Mouse (Mus musculus) midbrain, embryonic 13.5 days (tissue): ENCODE results near the gene Lipa. TPM values are rescaled to one million over a fixed set of nuclear protein-coding genes. Genes with fewer than 3 reads are reported as not detected.

Experiments used
- ATAC-seq: fragments of 200-750 bp; cut with Nextera tagmentation; 2 replicates; pipeline ENCODE4 v1.8.0; 2017; ENCODE audit warnings: mild to moderate bottlenecking, moderate TSS enrichment, moderate library complexity
- H3K27ac ChIP-seq: fragments of 300-500 bp; sonication (generic); 2 replicates; pipeline ENCODE4 v1.5.1; 2015; ENCODE audit warnings: inconsistent platforms, mild to moderate bottlenecking, moderate library complexity
- H3K27me3 ChIP-seq: fragments of 300-500 bp; sonication (generic); 2 replicates; pipeline ENCODE4 v1.6.1; 2015; ENCODE audit warnings: mild to moderate bottlenecking, inconsistent platforms
- H3K36me3 ChIP-seq: fragments of 300-500 bp; sonication (generic); 2 replicates; pipeline ENCODE4 v1.6.1; 2015; ENCODE audit warnings: mild to moderate bottlenecking, inconsistent platforms
- H3K4me1 ChIP-seq: fragments of 300-500 bp; sonication (generic); replicated peaks from 2 replicates; pipeline ENCODE4 v1.6.1; 2015; ENCODE audit warnings: inconsistent platforms
- H3K4me2 ChIP-seq: fragments of 300-500 bp; sonication (generic); replicated peaks from 2 replicates; pipeline ENCODE4 v1.6.1; 2015; ENCODE audit warnings: moderate library complexity, mild to moderate bottlenecking, inconsistent platforms
- H3K4me3 ChIP-seq: fragments of 300-500 bp; sonication (generic); replicated peaks from 2 replicates; pipeline ENCODE4 v1.5.1; 2015; ENCODE audit warnings: mild to moderate bottlenecking, inconsistent platforms
- H3K9ac ChIP-seq: fragments of 300-500 bp; sonication (generic); replicated peaks from 2 replicates; pipeline ENCODE4 v1.6.1; 2015; ENCODE audit warnings: mild to moderate bottlenecking, inconsistent platforms
- H3K9me3 ChIP-seq: fragments of 300-500 bp; sonication (generic); 2 replicates; pipeline ENCODE4 v1.6.1; 2016; ENCODE audit warnings: mild to moderate bottlenecking, inconsistent platforms
- WGBS: fragments of 180-500 bp; shearing (Covaris S2); methylation state at CpG from one replicate; pipeline ENCODE4 v1.1.7; 2015; 5-methylcytosine and 5-hydroxymethylcytosine counted together
- polyA plus RNA-seq: library from polyadenylated mRNA; unstranded; fragments of >200 nt; fragmentation: Nextera tagmentation; extraction: Ambion mirVana; gene quantifications from 2 replicates; pipeline ENCODE4 v1.2.1, GENCODE M21; 2015

The Lipa gene
- polyA plus RNA-seq, 1 experiment from 2014 or later: 21.2 TPM

DNA sequence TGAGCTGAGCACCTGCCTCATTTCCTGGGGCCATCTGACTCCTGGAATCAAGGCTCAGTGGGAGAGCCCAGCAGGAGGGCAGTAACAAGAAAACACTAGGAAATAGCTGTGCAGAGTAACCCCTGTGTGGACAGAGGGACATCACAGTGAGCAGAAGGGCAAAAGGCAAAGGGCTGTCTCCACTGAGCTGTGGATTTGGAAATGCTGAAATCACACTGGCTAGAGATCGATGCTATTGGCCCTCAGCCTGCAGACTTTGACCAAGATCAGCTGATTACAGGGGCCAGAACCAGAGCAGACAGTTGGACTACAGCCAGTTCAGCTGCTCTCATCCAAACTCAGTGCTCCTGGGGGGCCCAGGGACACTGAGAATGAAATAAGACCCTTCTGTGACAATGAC is 30.9 kb downstream of the Lipa start:
- WGBS: 92% methylated on average over 1 of the region's 1 CpGs
- Histone ChIP-seq H3K27me3 (no peaks in the 10 kb centered on the region), H3K9me3 (no peaks in the 10 kb centered on the region), H3K4me3 (no peak overlapping the region), H3K9ac (no peak overlapping the region), H3K4me1 (no peaks in the 10 kb centered on the region), H3K4me2 (no peak overlapping the region), H3K27ac (no peak overlapping the region), H3K36me3 (peaks cover 12% of the 10 kb centered on the region)
- no peak for ATAC-seq

DNA sequence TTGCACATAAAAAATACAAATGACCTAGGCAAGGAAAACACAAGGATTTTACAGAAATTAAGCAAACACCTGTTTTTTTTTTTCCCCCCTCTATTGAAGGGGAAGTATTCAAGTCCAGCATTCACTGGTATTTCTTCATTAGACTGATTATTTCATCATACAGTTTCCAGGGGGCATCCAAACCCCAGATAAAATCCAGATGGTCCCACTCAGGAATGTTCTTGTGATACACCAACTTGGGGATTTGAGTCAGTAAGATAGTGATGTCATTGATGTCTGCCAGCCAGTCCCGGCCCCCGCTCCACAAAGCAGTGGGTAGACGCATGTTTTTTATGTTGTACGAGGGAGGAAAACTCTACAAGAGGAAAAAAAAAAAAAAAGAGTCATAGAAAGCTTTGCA is 33.4 kb downstream of the Lipa start:
- Histone ChIP-seq H3K4me3 (no peak overlapping the region), H3K27me3 (no peaks in the 10 kb centered on the region), H3K27ac (no peak overlapping the region), H3K9ac (no peak overlapping the region), H3K36me3 (peaks cover 8% of the 10 kb centered on the region), H3K9me3 (no peaks in the 10 kb centered on the region), H3K4me2 (no peak overlapping the region), H3K4me1 (no peaks in the 10 kb centered on the region)
- WGBS: 93% methylated on average over 4 of the region's 4 CpGs
- no peak for ATAC-seq

- no peak for ATAC-seq
- H3K9ac ChIP-seq: no peak overlapping the region
- H3K27ac ChIP-seq: no peak overlapping the region
- H3K9me3 ChIP-seq: no peaks in the 10 kb centered on the region
- no peaks in the 10 kb centered on the region for H3K27me3 ChIP-seq
- WGBS: 17% methylated on average over 4 of the region's 4 CpGs
- H3K4me1 ChIP-seq: no peaks in the 10 kb centered on the region
- H3K4me2 ChIP-seq: no peak overlapping the region
- no peaks in the 10 kb centered on the region for H3K36me3 ChIP-seq
- H3K4me3 ChIP-seq: no peak overlapping the region
Observed at GRCm38 (mm10) chr19:34483547-34483946, 43.7 kb downstream of the Lipa start.

DNA sequence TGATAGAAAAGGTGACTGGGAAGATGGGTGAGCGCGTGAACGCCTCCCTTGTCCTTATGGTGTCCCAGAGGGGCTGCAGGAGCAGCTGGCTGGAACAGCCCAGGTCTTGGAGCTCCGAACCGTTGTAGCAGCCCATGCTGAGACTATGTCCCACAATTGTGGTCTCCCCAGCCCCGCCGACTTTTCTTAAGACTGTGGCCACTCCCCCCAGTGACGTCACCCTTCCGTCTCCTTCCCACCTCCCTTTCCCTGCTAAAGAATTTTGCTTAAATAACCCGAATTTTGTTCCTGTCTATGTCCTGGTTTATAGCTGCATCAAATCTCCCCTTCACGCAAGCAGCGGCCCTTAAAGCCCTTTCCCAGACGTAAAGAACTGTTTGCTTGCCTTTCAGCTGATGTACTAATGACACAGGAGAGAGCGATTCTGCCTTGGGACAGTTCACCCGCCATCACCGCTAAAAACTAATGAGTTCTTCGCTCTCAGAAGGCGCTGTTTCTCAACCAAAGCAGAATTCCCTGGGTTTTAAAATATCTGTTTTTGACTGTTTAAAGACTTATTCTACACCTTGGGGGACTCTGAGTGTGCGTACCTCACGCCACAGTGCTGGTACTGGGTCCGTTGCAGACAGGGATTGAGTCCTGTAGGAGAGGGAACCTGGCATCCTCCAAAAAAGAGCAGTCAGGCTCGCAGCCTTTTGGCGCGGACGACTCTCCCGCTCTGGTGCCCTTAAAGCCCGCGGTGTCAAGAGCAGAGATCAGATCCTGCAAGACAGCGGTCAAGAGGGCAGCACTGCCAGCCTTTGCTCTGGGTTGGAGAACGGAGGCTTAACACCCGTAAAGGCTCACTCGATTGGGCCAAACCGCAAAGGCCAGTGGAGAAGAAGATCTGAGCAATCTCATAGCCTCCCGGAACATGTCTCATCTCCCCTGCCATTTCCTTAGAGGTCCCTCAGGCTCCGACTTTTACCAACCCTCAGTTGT is 52.0 kb downstream of the Lipa start, which contains the start of gene Ch25h:
Gene Ch25h, minus strand, starts transcription at position 174 of the 981 bp plus-strand sequence.
- Histone ChIP-seq H3K9ac (peak within 1 kb of the TSS; percentile 61), H3K4me2 (peak within 1 kb of the TSS; percentile 86), H3K27me3 (peaks cover 37% of the 10 kb centered on the region), H3K27ac (no peak within 1 kb of the TSS), H3K4me1 (peaks cover 16% of the 10 kb centered on the region), H3K36me3 (no peaks in the 10 kb centered on the region), H3K9me3 (no peaks in the 10 kb centered on the region), H3K4me3 (peak within 1 kb of the TSS; percentile 53)
- ATAC-seq: peak; percentile 91
- under 1% methylated on average over 35 of the region's 35 CpGs for WGBS

DNA sequence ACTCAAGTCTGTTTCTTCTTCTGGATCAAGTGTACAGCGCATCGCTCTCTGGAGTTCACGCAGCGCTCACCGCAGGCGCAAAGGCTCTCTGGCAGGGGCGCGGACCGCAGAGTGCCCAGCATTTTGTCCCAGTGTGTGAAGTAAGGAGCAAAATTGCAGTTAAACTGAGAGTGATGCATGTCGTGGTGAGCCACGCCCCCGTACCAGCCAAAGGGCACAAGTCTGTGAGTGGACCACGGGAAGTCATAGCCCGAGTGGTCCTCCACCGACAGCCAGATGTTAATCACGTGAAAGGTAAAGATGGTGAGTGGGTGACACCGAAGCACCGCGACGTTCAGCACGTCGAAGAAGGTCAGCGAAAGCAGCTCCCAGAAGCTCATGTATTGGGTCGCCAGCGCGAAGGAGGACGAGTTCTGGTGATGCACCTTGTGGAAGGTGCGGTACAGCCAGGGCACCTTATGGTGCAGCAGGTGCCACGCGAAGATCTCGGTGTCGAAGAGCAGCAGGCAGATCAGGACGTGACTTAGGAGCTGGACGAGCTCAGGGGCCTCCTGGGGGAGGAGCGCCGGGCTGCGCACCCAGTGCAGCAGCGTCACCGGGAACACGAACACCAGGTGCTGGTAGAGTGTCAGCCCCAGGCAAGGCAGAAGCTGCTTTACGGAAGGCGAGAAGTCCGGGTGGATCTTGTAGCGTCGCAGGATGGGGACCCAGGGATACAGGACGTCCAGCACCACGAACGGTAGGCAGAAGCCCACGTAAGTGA is 52.9 kb downstream of the Lipa start:
- ATAC-seq: peak; percentile 87

GRCm38 (mm10) chr19:34471703-34472102 is 55.6 kb downstream of the Lipa start:
- Histone ChIP-seq H3K9me3 (no peaks in the 10 kb centered on the region), H3K4me2 (no peak overlapping the region)
- ATAC-seq: no peak

More for the DNA sequence above, 52.9 kb downstream of the Lipa start:
- H3K4me2 ChIP-seq: peak overlapping the region; percentile 86
- no peaks in the 10 kb centered on the region for H3K9me3 ChIP-seq
- H3K36me3 ChIP-seq: no peaks in the 10 kb centered on the region
- H3K27me3 ChIP-seq: peaks cover 37% of the 10 kb centered on the region
- H3K9ac ChIP-seq: peak overlapping the region; percentile 61
- no peak overlapping the region for H3K27ac ChIP-seq
- peaks cover 16% of the 10 kb centered on the region for H3K4me1 ChIP-seq
- H3K4me3 ChIP-seq: peak overlapping the region; percentile 53
- WGBS: 5% methylated on average over 49 of the region's 49 CpGs

DNA sequence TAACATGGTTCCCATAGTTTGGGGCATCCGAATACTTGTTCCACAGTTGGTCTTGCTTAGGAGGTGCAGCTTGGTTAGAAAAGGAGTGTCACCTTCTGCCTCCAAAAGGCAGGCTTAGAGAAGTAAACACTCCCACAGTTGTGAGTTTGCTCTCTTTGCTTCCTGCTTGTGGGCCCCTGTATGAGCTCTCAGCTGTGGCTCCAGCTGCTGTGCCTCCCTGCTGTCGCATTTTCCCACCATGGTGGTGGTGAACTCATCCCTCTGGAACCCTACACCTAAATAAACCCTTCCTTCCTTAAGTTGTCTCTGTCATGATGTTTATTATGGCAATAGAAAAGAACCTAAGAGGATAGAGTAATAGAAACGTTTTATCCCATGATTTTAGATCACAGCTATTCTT is 58.5 kb downstream of the Lipa start:
- Histone ChIP-seq H3K4me2 (no peak overlapping the region), H3K27me3 (peaks cover 15% of the 10 kb centered on the region), H3K27ac (no peak overlapping the region), H3K36me3 (no peaks in the 10 kb centered on the region), H3K9me3 (no peaks in the 10 kb centered on the region), H3K4me3 (no peak overlapping the region), H3K4me1 (no peaks in the 10 kb centered on the region), H3K9ac (no peak overlapping the region)
- ATAC-seq: no peak
- WGBS: 58% methylated on average over 3 of the region's 3 CpGs

More at GRCm38 (mm10) chr19:34471703-34472102, 55.6 kb downstream of the Lipa start:
- 83% methylated on average over 2 of the region's 2 CpGs for WGBS
- Histone ChIP-seq H3K27ac (no peak overlapping the region), H3K4me3 (no peak overlapping the region), H3K4me1 (peaks cover 16% of the 10 kb centered on the region), H3K9ac (no peak overlapping the region), H3K36me3 (no peaks in the 10 kb centered on the region), H3K27me3 (peaks cover 37% of the 10 kb centered on the region)

DNA sequence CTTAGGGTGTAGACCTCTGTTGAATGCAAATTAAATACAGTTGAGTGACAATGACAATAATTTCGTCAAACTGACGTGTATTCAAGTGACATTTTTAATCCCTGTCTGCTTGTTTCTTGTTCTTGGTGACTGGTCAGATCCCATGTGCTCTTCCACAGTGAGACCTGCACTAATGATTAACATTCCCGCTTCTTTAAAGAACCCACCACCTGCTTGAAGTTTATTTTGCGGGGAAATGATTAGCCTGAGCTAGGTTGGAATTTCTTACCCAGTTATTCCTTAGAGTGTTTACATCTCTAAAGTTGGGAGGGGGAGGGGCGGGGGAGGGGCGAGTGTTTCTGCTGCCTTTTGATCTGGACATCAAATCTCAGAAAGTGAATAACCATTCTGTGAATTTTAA is 59.1 kb downstream of the Lipa start:
- H3K4me2 ChIP-seq: no peak overlapping the region
- no peak overlapping the region for H3K9ac ChIP-seq
- H3K9me3 ChIP-seq: no peaks in the 10 kb centered on the region
- peaks cover 10% of the 10 kb centered on the region for H3K27me3 ChIP-seq
- no peak for ATAC-seq
- H3K4me3 ChIP-seq: no peak overlapping the region
- H3K4me1 ChIP-seq: no peaks in the 10 kb centered on the region
- no peak overlapping the region for H3K27ac ChIP-seq
- 45% methylated on average over 6 of the region's 6 CpGs for WGBS
- no peaks in the 10 kb centered on the region for H3K36me3 ChIP-seq

- H3K4me2 ChIP-seq: no peak overlapping the region
- no peak overlapping the region for H3K4me3 ChIP-seq
- 72% methylated on average over 3 of the region's 3 CpGs for WGBS
Observed at GRCm38 (mm10) chr19:34464453-34464852, 62.8 kb downstream of the Lipa start.

GRCm38 (mm10) chr19:34461451-34462019 is 65.7 kb downstream of the Lipa start:
- no peak overlapping the region for H3K27ac ChIP-seq
- no peak for ATAC-seq
- H3K4me3 ChIP-seq: no peak overlapping the region
- H3K9me3 ChIP-seq: no peaks in the 10 kb centered on the region
- H3K9ac ChIP-seq: no peak overlapping the region
- H3K4me2 ChIP-seq: no peak overlapping the region
- H3K36me3 ChIP-seq: no peaks in the 10 kb centered on the region
- H3K27me3 ChIP-seq: no peaks in the 10 kb centered on the region
- WGBS: 80% methylated on average over 1 of the region's 1 CpGs
- H3K4me1 ChIP-seq: no peaks in the 10 kb centered on the region

More at GRCm38 (mm10) chr19:34464453-34464852, 62.8 kb downstream of the Lipa start:
- ATAC-seq: no peak
- Histone ChIP-seq H3K36me3 (no peaks in the 10 kb centered on the region), H3K9ac (no peak overlapping the region), H3K27me3 (no peaks in the 10 kb centered on the region), H3K4me1 (no peaks in the 10 kb centered on the region), H3K9me3 (no peaks in the 10 kb centered on the region), H3K27ac (no peak overlapping the region)

- Histone ChIP-seq H3K27ac (no peak overlapping the region), H3K4me3 (no peak overlapping the region), H3K9ac (no peak overlapping the region), H3K36me3 (no peaks in the 10 kb centered on the region), H3K9me3 (no peaks in the 10 kb centered on the region), H3K4me2 (no peak overlapping the region), H3K27me3 (no peaks in the 10 kb centered on the region), H3K4me1 (no peaks in the 10 kb centered on the region)
- WGBS: 94% methylated on average over 1 of the region's 1 CpGs
- ATAC-seq: no peak
Observed at GRCm38 (mm10) chr19:34450784-34451370, 76.4 kb downstream of the Lipa start.
